Mouse (Mus musculus): ENCODE measurements around the gene Lrrc1.

DNA sequence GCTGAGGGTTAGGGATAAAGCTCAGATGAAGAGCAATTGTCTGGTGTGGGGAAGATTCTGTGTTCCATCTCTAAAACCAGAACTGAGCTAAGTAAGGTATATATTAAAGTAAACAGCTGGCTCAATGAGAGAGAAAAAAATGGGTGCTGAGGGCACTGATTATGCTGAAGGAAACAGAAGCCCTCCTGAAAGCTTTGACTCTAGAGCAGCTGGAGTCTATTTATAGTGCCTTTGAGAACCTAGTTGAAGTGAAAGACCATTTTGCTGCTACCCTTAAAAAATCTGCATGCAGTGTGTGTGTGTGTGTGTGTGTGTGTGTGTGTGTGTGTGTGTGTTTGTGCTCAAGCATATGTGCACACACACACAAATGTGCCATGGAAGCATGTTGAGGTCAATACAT is 32.7 kb upstream of the Lrrc1 start:
- TF ChIP-seq POLR2A (IDR thresholded peaks at IDR 0.05; ENCODE audit: insufficient read depth, low read depth, low read length) (no peak), EP300 (IDR thresholded peaks at IDR 0.05; ENCODE audit: insufficient read depth, low read depth, low read length) (no peak)

Data from heart, adult 2 months (tissue).